Mouse (Mus musculus) spleen, postnatal 10 days (tissue): ENCODE measurements around the gene Sh2b3.
"Not testable (repeated sequence)": the region's sequence is repeated elsewhere in the genome, so short reads cannot be mapped to it uniquely, and the experiment has no call there.

Experiments used
- DNase-seq, 2 experiments: peaks; one replicate each; pipeline ENCODE4 v3.0.0; 2021 to 2022; ENCODE audit warnings: low spot score in 2 of 2

Sh2b3 gene

DNA sequence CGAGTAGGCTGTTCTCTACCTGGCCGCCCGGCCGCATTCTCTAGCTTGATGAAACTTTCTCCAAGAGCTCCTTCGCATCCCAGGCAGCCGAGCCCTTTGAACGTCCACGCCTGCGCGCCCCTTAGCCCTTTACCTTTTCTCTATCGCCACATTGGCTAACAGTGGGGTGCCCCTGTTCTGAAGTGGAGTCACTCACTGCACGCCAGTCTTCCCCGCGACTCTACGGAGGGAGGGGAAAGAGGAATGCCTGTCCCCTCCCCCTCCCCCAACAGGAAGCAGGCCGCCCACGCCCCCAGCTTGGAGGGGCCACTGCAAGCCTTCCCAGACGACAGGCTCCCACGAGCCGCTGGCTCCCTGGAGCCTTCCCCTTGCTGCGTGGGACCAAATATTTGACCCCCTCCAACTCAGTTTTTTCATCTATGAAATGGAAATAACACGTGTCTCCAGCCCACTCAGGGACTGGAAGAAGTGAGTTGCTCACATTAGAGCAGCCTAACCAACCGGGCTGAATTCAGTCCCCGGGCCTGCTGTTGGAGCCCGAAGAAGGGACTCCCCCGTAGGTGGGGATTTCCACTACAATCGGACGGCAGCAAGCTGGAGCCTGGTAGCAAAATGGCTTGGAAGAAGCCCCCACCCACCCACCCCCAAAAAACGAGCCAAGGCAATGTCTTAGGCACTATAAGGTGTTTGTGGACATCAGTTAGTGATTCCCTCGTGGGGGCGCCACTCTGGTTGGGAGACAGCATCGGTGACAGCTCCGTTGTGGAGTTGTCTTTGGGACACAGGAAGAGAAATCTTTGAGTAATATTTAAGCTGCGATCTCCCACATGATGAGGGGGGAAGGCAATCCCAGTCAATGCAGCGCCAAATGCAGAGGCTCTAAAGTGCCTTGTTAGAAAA, at the start of gene Sh2b3:
Sh2b3 (minus strand) TSS at position 206 of the 900 bp plus-strand sequence.
- peak; percentile 40 to 54 for DNase-seq

GRCm38 (mm10) chr5:121883356-121883755, 45.9 kb upstream of the Sh2b3 start:
- DNase-seq: no peak

DNA sequence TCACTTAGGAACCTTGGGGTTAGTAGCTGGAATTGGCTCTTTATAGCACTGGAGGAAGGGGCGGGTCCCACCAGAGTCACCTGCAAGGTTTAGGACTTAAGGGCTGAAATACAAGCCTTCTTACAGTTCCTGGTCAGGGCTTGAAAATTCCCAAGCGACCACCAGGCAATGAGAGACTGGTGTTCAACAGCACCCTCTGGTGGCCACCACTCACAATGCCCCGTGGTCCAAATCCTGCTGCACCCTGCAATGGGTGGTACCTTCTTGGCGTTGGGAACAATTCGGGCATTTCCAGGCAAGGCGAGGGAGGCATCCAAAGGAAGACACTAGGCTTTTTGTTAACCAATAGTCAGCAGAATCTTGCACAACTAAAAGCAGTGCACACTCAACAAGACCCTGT, 41.8 kb upstream of the Sh2b3 start:
- peak; percentile 42 to 65 for DNase-seq

- DNase-seq: no peak
Observed at GRCm38 (mm10) chr5:121878703-121879102, 41.3 kb upstream of the Sh2b3 start.

DNA sequence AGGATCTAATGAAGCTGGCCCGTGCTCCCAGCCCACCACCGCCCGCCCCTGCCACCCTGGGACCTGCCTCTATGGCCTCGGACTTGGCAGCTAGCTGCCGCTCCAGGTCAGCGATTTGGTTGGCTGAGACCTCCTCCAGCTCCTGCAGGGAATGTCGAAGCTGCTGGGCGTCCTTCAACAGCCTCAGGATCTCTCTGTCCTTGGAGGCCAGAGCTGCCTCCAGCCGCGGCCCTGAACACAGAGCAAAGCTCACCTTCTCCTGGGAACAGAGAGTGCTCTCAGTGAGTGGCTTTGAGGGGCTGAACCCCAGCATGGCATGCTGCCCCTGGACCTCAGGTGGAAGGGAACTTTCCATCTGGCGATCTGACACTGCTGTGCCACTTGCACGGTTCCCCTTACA, 39.5 kb upstream of the Sh2b3 start:
- no peak for DNase-seq

- DNase-seq: no peak
Observed at GRCm38 (mm10) chr5:121875041-121875440, 37.6 kb upstream of the Sh2b3 start.

- DNase-seq: peak; percentile 41 to 79
Observed at GRCm38 (mm10) chr5:121872158-121872557, 34.7 kb upstream of the Sh2b3 start.

DNA sequence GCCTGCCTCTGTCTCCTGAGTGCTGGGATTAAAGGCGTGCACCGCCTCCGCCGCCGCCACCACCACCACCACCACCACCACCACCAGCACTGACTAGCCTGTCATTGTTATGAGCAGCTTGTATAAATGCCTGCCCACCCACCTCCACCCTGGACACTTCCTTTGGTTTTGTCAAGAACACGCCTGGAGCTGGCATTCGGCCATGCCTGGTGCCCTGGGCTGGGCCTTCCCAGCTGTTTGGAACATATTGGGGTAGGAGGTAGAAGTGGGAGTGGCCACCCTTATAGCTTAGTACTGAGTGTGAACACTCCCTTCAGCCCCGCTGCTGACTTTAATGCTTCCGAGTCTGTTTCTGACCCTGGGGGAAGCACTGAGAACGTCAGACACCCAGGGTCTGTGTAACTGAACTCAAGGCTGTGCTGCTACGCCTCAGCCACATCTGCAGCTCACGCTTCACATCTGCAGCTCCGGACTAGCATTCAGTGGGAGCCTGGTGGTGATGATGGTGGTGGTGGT, 34.1 kb upstream of the Sh2b3 start:
- DNase-seq: no peak

DNA sequence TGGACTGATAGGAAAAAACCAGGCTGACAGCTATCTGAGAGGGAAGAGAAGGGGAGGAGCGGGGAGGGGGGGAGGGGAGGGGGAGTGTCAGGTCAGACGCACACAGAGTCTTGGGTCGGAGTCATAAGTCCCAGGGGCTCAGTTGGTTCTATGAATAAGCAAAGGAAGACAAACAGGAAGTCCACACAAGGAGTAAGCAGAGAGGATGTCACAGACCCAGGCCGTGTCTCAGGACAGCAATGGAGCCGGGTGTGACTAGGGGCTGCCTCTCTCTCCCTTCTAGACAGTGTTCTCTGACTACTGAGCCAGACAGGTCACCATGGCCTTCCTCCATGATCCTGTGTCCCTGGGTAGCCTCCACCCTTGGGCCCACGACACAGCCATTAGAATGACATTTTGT, 33.4 kb upstream of the Sh2b3 start:
- no peak for DNase-seq

- no peak for DNase-seq
Observed at GRCm38 (mm10) chr5:121867963-121868362, 30.5 kb upstream of the Sh2b3 start.

DNA sequence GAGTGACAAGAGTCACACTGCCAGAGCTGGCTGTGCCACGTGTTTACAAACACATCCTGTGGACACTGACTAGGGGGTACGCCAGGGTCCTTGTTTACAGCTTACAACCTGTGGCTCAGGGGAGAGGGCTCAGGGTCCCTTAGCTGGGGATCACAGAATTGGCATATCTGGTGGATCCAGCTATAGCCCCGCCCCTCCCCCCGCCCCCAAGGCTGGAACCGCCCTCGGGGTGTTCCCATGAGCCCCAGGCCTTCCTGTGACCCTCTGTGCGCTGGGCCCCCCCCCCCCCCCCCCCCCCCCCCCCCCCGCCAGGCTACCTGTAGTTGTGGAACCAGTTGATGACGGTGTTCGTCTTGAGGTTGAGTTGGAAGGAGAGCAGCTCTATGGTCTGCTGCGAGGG, 26.9 kb upstream of the Sh2b3 start:
- no peak for DNase-seq

- DNase-seq: no peak
Observed at GRCm38 (mm10) chr5:121861964-121862363, 24.5 kb upstream of the Sh2b3 start.

DNA sequence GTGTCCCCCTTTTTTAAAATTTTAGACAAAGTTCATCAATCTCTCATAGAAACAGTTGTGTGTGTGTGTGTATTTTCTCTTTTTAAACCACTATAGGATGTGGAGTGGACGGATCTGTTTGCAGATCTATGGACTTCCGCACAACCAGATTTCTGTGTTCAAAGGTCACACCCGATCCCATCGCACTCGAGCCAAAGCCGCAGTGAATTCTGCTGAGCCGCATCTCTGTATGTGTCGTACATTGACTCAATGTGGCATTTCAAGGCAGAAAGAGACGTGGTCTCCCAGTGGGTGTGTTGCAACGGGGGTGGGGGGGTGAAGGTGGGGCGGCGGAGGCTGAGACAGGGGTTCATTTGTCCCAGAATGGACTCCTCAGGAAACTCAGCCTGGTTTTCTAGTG, 21.0 kb upstream of the Sh2b3 start:
- DNase-seq: no peak

DNA sequence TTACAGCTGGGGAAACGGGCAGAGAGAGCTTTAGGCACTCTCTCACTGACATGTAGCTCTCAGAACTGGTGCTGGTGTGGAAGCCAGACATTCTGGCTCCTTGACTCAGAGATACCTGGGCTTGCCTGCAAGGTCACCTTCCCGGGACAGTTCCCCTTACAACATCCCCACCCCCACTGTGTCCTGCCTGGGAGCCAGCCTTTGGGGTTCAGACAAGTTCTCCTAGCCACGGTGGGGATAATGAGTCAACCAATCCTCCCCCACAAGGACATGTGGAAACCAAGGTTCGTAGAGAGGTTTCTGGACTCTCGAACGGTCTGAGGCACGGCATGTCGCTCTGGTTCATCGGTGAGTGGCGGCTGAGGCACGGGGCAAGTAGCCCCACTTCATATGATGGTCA, 19.3 kb upstream of the Sh2b3 start:
- DNase-seq: no peak

- DNase-seq: no peak
Observed at GRCm38 (mm10) chr5:121854768-121855167, 17.3 kb upstream of the Sh2b3 start.

- no peak for DNase-seq
Observed at GRCm38 (mm10) chr5:121853368-121854051, 16.1 kb upstream of the Sh2b3 start.

DNA sequence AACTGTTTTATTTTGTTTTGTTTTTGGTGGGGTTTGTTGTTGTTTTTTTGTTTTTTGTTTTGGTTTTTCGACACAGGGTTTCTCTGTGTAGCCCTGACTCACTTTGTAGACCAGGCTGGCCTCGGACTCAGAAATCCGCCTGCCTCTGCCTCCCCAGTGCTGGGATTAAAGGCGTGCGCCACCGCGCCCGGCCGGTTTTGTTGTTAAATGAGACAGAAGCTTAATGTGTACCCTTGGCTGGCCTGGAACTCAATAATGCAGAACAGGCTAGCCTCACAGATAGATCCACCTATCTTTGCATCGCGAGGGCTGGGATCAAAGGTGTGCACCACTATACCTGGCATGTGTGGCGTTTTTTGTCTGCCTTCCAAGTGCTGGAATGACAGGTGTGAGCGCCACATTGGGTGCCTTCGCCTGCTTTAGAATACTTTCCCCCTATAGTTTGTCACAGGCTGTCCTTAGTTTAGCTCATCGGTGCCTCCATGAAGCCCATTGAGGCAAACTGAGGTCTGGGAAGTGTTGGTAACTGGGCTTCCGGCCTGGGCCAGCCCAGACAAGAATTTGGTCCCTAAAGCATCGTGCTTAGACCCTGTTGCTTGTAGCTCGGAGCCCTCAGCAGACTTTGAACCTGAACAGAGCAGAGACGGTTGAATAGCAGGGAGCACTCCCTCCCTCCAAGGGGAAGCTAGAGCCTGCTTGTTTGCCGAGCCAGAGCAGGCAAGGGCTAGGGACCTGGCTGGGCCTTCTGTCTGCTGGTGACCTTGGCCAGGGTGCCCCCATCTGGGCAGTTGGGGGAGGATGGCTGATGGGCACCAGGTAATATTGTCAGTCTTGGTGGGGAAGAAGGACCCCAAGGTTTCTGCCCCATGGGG, 12.3 kb upstream of the Sh2b3 start:
- DNase-seq: no peak

- DNase-seq: peak; percentile 89 to 92
Observed at GRCm38 (mm10) chr5:121848743-121849142, 11.3 kb upstream of the Sh2b3 start, which contains the start of gene Pheta1. TSS of gene Pheta1 (plus strand) at chr5:121848984.

DNA sequence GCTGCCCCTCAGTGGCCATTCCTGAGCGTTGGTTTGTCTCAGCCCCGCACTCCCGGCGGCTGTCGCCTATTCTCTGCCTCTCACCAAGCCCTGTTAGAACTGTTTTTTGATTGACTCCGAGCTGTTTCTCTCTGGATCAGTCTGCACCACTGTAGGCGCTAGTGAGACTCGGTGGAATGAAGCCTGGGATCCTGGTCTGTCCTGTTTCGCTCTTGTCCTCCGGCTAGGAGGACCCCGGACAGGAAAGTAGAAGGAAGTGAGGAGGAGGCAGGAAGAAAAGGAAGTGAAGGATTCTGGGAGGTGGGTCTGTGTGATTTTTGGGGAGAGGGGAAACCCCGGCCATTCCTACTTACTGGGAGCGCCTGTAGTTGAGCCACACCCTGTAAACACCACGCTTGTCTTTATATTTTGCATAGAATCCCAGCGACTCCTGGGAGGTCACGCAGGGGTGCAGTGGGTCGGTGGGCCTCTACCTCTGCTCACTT, 10.6 kb upstream of the Sh2b3 start:
- DNase-seq: peak in 1 of 2 experiments; percentile 41

- DNase-seq: not testable (repeated sequence)
Observed at GRCm38 (mm10) chr5:121847269-121847668, 9.8 kb upstream of the Sh2b3 start.

- no peak for DNase-seq
Observed at GRCm38 (mm10) chr5:121846322-121846721, 8.9 kb upstream of the Sh2b3 start.

- DNase-seq: no peak
Observed at GRCm38 (mm10) chr5:121845361-121845760, 7.9 kb upstream of the Sh2b3 start.
